Mouse (Mus musculus): ENCODE results near the gene Anp32e. TPM values are rescaled to one million over a fixed set of nuclear protein-coding genes. Genes with fewer than 3 reads are reported as not detected.
"Not testable (repeated sequence)": the region's sequence is repeated elsewhere in the genome, so short reads cannot be mapped to it uniquely, and the experiment has no call there.

Gene Anp32e
- total RNA-seq (2015; ENCODE audit: low replicate concordance): 37.6 and 46.3 TPM in 2 replicates
- 212 and 278 TPM in 2 replicates for total RNA-seq (2017; ENCODE audit: low replicate concordance)

DNA sequence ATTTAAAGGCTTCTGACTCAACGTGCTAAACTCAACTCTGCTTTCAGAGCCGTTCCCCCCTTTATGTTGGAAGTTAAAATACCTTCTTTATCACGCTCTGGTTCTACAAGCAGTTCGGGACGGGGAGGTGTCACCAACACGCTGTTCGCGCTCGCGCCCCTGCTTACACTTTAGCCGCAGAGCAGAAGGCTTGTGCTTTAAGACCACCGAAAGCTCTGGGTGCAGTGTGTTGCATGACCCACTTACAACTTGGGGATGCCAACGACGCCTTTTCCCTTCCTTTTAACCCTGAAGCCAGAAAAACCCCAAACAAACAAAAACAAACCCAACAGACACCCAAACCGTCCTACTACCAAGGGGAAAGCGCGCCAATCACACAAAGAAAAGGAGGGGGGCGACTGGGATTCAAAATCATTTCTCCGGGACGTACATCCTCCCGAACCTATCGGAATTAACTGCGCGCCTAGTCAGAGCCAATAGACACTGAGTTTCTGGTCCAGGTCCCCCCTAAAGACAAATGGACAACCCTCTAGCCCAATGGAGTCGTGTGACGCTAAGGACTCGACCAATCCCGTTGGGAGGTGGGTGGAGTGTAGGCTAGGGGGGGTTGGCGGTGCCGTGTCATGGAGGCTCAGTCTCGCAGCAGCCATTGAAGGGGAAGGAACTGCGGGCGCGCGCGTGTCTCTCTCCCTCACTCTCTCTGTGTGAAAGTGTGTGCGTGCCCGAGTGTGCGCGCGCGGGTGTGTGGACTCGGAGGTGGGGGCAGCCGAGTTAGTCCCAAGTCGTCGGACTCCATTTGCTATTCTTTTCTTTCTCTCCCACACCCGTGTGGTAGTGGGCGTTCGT lies at the start of gene Anp32e:
Gene Anp32e, plus strand, starts transcription at position 589 of the 846 bp plus-strand sequence.
- peak; percentile 94 for ATAC-seq (replicated peaks; ENCODE audit: low FRiP score, poor library complexity, severe bottlenecking)

DNA sequence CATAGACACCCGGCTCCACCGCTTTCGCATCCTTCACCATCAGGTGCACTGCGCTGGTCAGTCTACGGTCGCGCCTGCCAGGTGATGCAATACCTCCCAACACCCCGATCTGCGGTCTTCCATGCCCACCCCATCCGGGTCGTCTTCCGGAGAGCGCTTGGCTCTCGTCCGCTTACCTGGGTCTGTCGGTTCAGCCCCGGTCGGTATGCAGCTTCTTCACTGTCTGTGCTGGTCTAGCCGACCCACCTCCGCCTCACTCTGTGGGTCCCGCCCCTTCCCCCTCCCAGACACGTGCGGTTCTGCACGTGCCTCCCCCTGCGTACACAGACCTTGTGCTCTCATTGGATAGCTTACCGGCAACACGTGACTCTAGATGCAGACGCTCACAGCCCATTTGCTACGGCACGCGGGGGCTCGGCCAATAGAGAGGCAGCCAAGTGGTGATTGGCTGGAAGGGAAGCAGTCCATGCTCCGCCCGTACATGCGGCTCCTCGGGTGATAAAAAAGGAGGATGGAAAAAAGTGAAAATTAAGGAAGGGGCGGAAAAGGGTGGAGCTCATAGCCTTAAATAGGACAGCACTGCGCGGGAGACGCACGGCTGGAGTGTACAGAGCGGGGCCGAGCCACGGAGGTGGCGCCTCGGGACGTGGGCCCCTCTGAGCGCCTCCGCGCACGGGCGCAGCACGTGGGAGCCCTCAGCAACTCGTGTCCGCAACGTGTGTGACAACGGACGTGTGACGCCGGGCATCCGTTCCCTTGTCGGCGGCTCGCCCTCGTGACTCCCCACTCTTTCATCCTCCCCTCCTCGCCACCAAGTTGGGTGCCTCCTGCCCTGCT lies 46.8 kb upstream of the Anp32e start, which contains the start of gene Ciart:
Gene Ciart, minus strand, starts transcription at position 273 of the 837 bp plus-strand sequence.
- peak; percentile 99 for ATAC-seq (replicated peaks; ENCODE audit: low FRiP score, poor library complexity, severe bottlenecking)

DNA sequence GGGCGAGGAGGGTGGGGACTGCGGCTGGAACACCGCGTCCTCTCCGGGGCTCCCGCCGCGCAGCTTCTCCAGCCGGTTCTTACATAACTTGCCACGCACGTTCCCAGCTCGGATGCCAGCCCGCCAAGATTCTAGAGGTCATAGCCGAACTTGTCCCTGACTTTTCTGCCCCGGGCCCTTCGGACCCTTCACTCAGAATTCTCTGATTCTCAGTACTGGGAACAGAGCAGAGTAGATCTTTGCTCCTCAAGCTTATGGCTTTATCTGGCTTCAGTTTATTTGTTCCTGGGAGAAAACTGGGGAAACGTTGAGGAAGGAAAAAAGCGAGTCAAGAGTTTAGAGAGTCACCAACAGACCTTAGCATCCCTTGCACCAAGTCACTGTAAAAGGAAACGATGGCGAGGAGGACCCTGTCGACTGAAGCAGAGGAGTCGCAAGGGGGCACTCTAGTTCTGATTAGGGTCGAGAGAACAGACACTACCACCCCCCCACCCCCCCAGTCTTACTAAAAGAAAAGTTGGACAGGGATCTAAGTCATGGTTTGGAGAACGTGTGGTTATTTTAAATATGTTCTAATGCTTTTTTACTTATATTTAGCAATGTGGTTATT lies 46.1 kb upstream of the Anp32e start:
- ATAC-seq (replicated peaks; ENCODE audit: low FRiP score, poor library complexity, severe bottlenecking): no peak

GRCm38 (mm10) chr3:95884400-95884799 lies 44.6 kb upstream of the Anp32e start:
- ATAC-seq (replicated peaks; ENCODE audit: low FRiP score, poor library complexity, severe bottlenecking): no peak

- ATAC-seq (replicated peaks; ENCODE audit: low FRiP score, poor library complexity, severe bottlenecking): no peak
Observed at GRCm38 (mm10) chr3:95887596-95887995, 41.5 kb upstream of the Anp32e start.

DNA sequence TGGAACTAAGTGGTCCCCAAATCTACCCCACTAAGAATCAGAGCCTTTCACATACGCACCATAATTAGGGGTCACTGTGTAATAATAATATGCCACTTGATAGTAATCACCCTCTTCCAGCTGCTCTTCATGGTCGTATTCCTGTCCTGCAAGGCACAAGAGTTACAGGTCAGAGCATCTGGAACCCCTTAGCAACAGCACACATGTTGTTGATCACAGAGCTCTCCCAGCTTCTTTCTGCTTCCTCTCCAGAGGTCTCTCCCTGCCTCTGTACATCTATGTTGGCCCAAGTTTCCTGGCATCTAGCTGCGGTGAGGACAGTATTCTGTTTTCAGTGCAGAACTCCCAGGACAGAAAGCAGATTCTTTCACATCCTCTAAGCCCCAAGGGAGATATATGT lies 39.4 kb upstream of the Anp32e start:
- ATAC-seq (replicated peaks; ENCODE audit: low FRiP score, poor library complexity, severe bottlenecking): no peak

- ATAC-seq (replicated peaks; ENCODE audit: low FRiP score, poor library complexity, severe bottlenecking): no peak
Observed at GRCm38 (mm10) chr3:95891211-95892065, 37.6 kb upstream of the Anp32e start, which contains the start of gene BC028528. BC028528 (minus strand) TSS chr3:95892005.

DNA sequence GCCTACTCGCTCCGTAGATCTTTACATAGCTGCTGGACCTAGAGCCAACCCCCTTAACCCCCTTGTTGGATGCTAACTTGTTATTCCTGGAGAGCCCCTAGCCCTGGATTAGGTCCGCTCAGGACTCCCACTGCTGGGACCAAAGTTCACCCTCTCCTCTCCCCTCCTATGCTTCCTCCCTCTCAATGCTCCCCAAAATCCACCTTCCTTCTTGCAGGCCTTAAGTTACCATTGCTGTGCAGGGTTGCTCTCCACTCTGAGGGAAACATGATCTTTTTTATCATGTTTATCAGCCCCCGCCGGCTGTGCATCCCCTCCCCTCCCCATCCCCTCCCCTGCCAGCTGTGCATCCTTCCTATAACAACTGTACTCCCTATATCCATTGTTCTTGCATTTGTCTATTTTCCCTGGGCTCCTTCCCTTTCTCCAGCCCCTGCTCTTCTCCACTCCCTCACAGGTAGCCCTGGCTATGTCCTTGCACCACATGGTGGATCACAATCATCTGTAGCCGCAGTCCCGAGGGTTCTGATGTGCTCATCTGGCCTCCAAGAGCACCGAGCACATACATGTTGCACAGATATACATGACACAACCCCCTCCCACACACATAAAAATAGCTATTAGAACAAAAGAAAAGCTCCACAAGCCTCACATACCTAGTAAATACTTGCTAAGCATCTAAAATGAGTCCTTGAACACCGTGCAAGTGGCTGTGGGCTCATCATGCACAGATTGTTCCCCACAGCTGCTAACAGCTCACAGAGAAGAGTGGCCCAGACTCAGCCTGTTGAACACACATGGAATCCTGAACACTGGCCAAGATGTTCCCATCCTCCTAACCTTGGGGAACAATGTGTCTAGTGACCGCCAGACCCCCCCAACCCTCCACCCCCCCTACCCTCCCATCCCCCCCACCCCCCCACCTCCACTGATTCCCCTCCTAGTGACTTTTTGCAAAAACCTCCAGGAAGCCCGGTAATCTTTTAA lies 36.7 kb upstream of the Anp32e start:
- no peak for ATAC-seq (replicated peaks; ENCODE audit: low FRiP score, poor library complexity, severe bottlenecking)

GRCm38 (mm10) chr3:95893126-95893525 lies 35.9 kb upstream of the Anp32e start:
- ATAC-seq (replicated peaks; ENCODE audit: low FRiP score, poor library complexity, severe bottlenecking): no peak

DNA sequence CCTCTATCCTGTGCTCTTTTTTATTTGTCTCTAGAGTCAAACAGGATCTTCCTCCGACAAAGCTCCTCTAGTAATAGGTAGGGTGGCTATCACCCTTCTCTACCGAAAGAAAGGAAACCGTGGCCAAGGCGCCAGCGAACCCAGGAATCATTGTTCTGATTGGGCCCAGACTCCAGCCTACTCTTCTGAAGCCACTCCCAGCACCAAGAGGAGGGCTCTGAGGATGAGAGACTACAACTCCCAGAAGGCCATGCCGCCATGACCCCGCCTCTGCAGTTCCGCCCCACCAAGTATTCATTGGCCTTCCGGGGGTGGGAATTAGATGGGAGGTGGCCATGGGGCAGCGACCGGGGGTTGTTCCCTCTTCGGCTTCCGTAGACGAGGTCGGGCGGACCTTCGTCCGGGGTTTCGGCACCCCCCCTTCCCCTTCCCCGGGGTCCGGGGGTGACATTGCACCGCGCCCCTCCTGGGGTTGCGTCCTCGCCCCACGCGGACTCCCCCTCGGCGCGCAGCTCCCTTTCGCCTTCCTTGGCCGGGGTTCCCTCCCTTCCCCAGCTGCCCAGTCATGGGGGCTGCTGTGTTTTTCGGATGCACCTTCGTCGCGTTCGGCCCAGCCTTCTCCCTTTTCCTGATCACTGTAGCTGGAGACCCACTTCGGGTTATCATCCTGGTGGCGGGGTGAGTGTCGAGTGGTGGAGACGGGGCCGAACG lies 35.3 kb upstream of the Anp32e start, which contains the start of gene Aph1a:
Gene Aph1a, plus strand, starts transcription at position 364 of the 711 bp plus-strand sequence.
- ATAC-seq (replicated peaks; ENCODE audit: low FRiP score, poor library complexity, severe bottlenecking): peak; percentile 97

DNA sequence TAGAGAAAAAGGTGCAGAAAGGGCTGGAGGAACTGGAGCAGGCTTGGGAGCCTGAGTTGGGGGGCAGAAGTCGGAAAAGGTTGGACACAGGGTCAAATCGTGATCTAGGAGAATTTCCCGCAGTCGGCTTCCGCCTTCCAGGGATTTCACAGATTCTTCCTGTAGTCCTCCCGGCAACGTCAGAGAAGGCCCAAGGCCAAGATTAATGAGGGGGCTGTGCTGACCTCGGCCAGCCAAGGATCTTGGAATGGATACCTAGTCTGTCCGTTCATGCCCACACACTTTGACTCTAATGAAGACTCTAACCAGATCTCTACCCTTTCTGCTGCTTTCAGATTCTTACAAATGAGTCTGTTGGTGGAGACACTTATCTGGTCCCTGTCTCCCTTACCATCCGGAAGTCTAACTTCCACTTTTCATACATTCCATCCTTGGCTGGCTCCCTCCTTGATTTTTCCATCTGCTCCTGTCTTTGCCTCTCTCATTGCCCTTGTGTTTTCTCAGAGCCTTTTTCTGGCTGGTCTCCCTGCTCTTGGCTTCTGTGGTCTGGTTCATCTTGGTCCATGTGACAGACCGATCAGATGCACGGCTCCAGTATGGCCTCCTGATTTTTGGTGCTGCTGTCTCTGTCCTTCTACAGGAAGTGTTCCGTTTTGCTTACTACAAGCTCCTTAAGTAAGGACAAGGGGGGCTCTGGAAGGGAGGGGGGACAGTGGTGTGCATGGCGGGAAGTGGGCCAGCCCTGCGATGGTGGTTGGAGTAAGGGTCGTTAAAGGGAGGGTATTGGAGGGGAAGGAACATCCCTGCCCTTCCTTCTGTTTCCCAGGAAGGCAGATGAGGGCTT lies 34.5 kb upstream of the Anp32e start:
- ATAC-seq (replicated peaks; ENCODE audit: low FRiP score, poor library complexity, severe bottlenecking): peak; percentile 10; the same call in 1 of the 2 replicates

- not testable (repeated sequence) for ATAC-seq (replicated peaks; ENCODE audit: low FRiP score, poor library complexity, severe bottlenecking)
Observed at GRCm38 (mm10) chr3:95895501-95895900, 33.5 kb upstream of the Anp32e start.

DNA sequence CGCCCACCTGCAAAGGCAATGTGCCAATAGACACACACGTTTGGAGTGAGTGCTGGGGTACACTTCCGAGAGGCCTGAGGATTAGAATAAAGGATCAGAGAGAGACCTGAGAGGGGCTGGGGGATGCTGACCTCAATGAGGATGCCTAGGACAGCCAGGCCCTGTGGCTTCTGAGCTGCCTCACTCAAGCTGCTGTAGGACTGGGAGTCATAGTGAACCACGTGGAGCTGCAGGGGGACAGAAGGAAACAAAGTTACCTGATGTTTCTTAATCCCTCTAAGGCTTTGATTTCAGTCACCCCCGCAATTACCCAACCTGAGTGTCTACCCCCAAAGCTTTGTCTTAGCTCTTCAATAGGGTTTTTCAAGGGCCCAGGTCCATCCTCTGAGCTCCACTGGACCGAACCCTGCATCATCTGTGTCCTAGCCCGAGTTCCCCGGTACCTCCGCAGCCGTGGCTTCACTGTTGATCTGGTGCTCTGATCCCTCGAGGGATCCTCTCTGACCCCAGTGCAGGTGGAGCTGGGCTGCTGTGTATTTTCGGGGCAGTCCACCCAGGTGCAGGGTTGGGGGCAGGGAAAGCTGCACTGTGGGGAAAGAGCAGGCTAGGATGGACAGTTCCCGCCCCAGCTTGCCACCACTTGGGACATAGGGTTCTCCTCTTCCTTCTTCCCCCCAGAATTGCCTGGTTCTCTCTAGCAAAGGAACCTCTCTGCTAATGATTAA lies 29.1 kb upstream of the Anp32e start:
- ATAC-seq (replicated peaks; ENCODE audit: low FRiP score, poor library complexity, severe bottlenecking): no peak

- no peak for ATAC-seq (replicated peaks; ENCODE audit: low FRiP score, poor library complexity, severe bottlenecking)
Observed at GRCm38 (mm10) chr3:95901616-95902372, 27.3 kb upstream of the Anp32e start.

GRCm38 (mm10) chr3:95902373-95902625 lies 26.7 kb upstream of the Anp32e start:
- no peak for ATAC-seq (replicated peaks; ENCODE audit: low FRiP score, poor library complexity, severe bottlenecking)
